Mouse (Mus musculus) liver, embryonic 14.5 days (tissue): Measurements from ENCODE around the gene Eng. TPM values are rescaled to one million over a fixed set of nuclear protein-coding genes. Genes with fewer than 3 reads are reported as not detected.

Experiments used
- ATAC-seq: fragments of 200-750 bp; cut with Nextera tagmentation; 2 replicates; pipeline ENCODE4 v1.8.0; 2017; ENCODE audit warnings: moderate number of reproducible peaks, mild to moderate bottlenecking, moderate library complexity; ENCODE audit not compliant: insufficient read depth
- DNase-seq, 3 experiments: peaks; one replicate each; pipeline ENCODE4 v3.0.0-alpha.2; 2012 to 2013; ENCODE audit warnings: low read depth in 3 of 3, low spot score in 3 of 3
- H3K27ac ChIP-seq: fragments of 300-500 bp; sonication (generic); 2 replicates; pipeline ENCODE4 v1.5.1; 2014; ENCODE audit warnings: moderate library complexity, mild to moderate bottlenecking, control low read depth, inconsistent platforms
- H3K27me3 ChIP-seq: fragments of 300-500 bp; sonication (generic); 2 replicates; pipeline ENCODE4 v1.6.1; 2014; ENCODE audit warnings: mild to moderate bottlenecking, low read length, moderate library complexity; ENCODE audit not compliant: control insufficient read depth, insufficient read depth
- H3K36me3 ChIP-seq: fragments of 300-500 bp; sonication (generic); replicated peaks from 2 replicates; pipeline ENCODE4 v1.6.1; 2014; ENCODE audit warnings: low read depth; ENCODE audit not compliant: control insufficient read depth, insufficient read depth
- H3K4me1 ChIP-seq, 2 experiments: fragments of 200-500 bp in 1 of 2; fragments of 300-500 bp in 1 of 2; sonication (generic) in 1 of 2; replicated peaks; 2 replicates each; pipeline ENCODE4 v1.6.1; 2012 to 2014; ENCODE audit warnings: antibody characterized with exemption in 1 of 2, inconsistent platforms in 1 of 2, low read length in 1 of 2; ENCODE audit not compliant: control insufficient read depth in 2 of 2, insufficient read depth in 2 of 2
- H3K4me2 ChIP-seq: fragments of 300-500 bp; sonication (generic); 2 replicates; pipeline ENCODE4 v1.6.1; 2014; ENCODE audit warnings: low read depth, mild to moderate bottlenecking, control low read depth, moderate library complexity
- H3K4me3 ChIP-seq, 2 experiments: fragments of 200-500 bp in 1 of 2; fragments of 300-500 bp in 1 of 2; sonication (generic) in 1 of 2; 2 replicates each; pipeline ENCODE4 v1.5.1; 2012 to 2014; ENCODE audit warnings: low read depth in 2 of 2, low read length in 2 of 2, mild to moderate bottlenecking in 2 of 2, control low read depth in 1 of 2, inconsistent platforms in 1 of 2, moderate library complexity in 1 of 2; ENCODE audit not compliant: insufficient read depth in 1 of 2
- H3K9ac ChIP-seq: fragments of 300-500 bp; sonication (generic); replicated peaks from 2 replicates; pipeline ENCODE4 v1.6.1; 2014; ENCODE audit warnings: mild to moderate bottlenecking, control low read depth, moderate library complexity
- H3K9me3 ChIP-seq: fragments of 300-500 bp; sonication (generic); 2 replicates; pipeline ENCODE4 v1.6.1; 2016; ENCODE audit warnings: low read length, mixed read lengths; ENCODE audit not compliant: control insufficient read depth
- CTCF ChIP-seq: IDR thresholded peaks from 2 replicates; pipeline ENCODE4 v1.5.1; 2016; ENCODE audit warnings: antibody characterized with exemption, low read depth, control low read depth
- EP300 ChIP-seq: IDR thresholded peaks from 2 replicates; pipeline ENCODE4 v1.6.1; 2016; ENCODE audit warnings: antibody characterized with exemption, low read depth
- WGBS: fragments of 180-500 bp; shearing (Covaris S2); extraction: QIAGEN DNeasy Blood & Tissue Kit; methylation state at CpG from one replicate; pipeline ENCODE4 v1.1.7; 2014; ENCODE audit not compliant: insufficient replicate concordance; 5-methylcytosine and 5-hydroxymethylcytosine counted together
- polyA plus RNA-seq, 2 experiments: library from polyadenylated mRNA; depleted of rRNA in 1 of 2; stranded (reverse) in 1 of 2; unstranded in 1 of 2; fragments of >200 nt; fragmentation: Nextera tagmentation in 1 of 2; extraction: Ambion mirVana in 1 of 2; gene quantifications; 2 replicates each; pipeline versions ENCODE4 v1.2.1 to v1.2.3; 2012 to 2014

The Eng gene
- polyA plus RNA-seq, 2 experiments, result 13.9 to 15.4 TPM

DNA sequence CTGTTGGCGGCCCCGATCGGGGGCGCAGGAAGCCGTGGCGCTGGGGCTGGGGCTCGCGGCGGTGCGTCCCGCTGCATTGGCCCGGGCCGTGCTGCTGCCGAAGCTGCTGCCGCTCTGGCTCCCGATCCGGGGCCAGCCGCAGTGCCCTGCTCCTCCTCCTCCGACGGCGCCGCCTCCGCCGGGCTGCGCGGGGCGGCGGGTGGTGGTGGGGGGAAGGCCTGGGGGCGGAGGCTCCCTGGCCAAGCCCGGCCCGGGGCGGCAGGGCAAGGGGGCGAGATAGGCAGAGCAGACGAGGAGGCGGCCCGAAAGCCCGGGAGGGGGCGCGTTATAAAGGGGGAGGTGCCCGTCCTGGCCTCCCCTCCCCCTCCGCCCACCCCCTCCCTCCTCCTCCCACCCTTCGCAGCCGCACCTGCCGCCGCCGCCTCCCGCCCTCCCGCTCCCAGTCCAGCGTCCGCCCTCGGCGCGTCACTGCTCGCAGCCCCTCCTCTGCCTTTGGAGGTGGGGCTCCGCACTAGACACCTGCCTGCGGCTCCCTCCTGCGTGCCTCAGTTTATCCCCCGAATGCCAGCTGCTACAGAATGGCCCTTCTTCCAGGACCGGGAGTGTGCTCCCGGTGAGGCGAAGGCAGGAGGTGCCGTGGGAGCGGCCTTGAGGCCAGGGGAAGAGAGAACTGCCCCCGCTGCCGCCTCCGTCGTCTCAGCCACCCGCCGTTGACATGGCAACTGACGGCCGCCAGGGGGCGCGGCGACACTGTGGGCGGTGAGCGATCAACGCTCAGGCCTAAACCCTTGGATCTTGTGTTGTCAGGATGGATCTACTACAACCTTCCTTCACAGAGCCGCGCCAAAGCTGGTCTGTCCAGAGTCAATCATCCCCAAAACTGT lies 66.8 kb downstream of the Eng start, which contains the start of gene Cdk9:
Cdk9 (minus strand) TSS at position 143 of the 884 bp plus-strand sequence.
- Histone ChIP-seq H3K9ac (peak within 1 kb of the TSS; percentile 83), H3K27me3 (no peaks in the 10 kb centered on the region), H3K4me1 (peaks cover 12 to 23% of the 10 kb centered on the region in 2 experiments), H3K9me3 (no peaks in the 10 kb centered on the region), H3K4me3 (peak within 1 kb of the TSS; percentile 83 to 85), H3K27ac (peak within 1 kb of the TSS; percentile 57), H3K4me2 (peak within 1 kb of the TSS; percentile 93), H3K36me3 (peaks cover 26% of the 10 kb centered on the region)
- ATAC-seq (peak; percentile 81), DNase-seq (peak; percentile 73 to 80 (median 73))
- WGBS, result under 1% methylated on average over 47 of the region's 79 CpGs
- TF ChIP-seq CTCF (peak; percentile 100), EP300 (no peak)

DNA sequence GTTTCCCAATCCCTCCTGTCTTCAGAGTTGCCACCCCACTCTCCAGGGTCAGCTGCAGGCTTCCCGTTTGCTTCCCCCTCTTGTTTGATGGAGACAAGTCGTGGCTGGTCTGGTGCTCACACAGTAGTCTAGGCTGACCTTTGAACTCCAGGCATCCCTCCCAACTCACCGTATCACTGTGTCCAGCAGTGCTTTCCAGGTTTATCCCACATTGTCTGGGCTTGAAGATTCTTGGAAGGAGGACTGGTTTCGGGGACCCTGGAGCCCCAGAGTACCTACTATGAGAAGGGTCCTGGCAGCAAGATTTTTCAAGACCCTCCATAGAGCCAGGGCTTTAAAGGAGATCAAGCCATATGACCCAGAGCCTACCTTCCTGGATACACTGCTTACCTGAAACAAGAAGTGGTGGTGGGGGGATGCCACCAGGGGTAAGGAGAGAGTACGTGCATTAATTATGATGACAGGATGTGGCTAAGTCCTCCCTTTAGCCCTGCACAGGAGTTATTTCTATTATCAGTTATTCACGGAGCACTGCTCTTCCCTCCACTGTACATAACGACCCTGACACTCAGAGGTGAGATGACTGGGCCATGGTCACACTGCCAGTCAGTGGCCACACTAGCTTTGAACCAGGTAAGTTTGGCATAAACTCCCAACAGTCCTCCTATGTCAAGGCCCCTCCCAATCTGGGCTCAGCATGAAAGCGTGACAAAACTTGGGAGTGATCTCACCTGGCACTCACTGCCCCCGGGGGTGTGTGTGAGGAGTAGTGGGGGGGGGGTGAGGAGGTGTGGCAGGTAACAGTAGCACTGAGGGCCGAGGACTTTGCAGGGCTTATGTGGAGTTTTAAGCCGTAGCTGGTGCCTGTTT lies 68.0 kb downstream of the Eng start:
- H3K36me3 ChIP-seq, result peaks cover 14% of the 10 kb centered on the region
- no peak for ATAC-seq
- no peaks in the 10 kb centered on the region for H3K9me3 ChIP-seq
- WGBS, result 30% methylated on average over 11 of the region's 11 CpGs
- no peaks in the 10 kb centered on the region for H3K27me3 ChIP-seq
- H3K4me2 ChIP-seq, result peak overlapping the region; percentile 72
- DNase-seq, result no peak
- H3K4me3 ChIP-seq, result no peak overlapping the region; a peak in 1 of 4 replicates
- TF ChIP-seq EP300 (no peak), CTCF (no peak)
- no peak overlapping the region; the same call in 1 of the 2 replicates for H3K9ac ChIP-seq
- H3K27ac ChIP-seq, result peak overlapping the region; percentile 18; the same call in 1 of the 2 replicates
- H3K4me1 ChIP-seq, result peaks cover 12 to 23% of the 10 kb centered on the region in 2 experiments

DNA sequence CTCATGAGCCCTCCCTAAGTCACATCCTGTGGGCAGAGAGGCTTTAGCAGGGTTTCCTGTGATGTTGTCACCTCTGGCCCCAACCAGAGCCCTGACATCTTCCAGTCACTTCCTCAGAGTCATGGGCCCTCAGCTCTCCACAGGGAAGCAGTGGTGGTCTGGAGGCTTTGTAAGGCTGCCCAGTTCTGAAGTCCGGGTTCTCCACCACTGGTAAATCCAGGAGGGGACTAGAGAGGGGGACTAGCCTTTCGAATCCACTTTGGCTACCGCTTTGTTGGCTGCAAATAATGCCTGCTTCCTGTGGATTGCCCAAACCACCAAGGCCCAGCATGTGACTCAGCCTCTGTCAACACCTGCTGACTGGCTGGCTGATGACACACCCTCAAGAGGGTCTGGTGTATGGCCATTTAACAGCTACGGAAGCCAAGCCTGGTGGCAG lies 68.6 kb downstream of the Eng start:
- no peak for DNase-seq
- Histone ChIP-seq H3K9ac (no peak overlapping the region), H3K9me3 (no peaks in the 10 kb centered on the region), H3K4me2 (no peak overlapping the region), H3K4me1 (peaks cover 12 to 23% of the 10 kb centered on the region in 2 experiments), H3K4me3 (no peak overlapping the region), H3K27me3 (no peaks in the 10 kb centered on the region), H3K36me3 (peaks cover 7% of the 10 kb centered on the region), H3K27ac (0 out of 2 replicates have a peak overlapping the region, but pooled peaks have one; percentile 46)
- TF ChIP-seq CTCF (no peak), EP300 (no peak)
- no peak for ATAC-seq
- 17% methylated on average over 4 of the region's 4 CpGs for WGBS

DNA sequence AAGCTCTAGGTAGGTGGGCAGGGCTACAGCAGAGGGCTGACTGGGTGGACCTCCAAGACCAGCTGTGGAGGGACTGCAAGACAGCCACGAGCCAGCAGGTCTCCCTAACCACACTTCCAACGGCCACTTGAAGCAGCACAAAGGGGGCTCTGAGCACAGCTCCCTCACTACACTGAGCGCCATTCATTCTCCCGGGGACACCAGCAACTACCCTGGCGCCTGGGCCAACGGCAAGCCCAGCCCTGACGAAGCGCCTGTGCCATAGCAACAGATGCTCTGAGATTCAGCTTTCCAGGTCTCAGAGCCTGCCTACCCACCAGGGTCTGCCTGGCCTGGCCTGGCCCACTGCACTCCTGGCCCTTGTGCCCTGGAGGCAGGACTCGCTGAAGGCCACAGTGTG lies 72.4 kb downstream of the Eng start:
- no peak for TF ChIP-seq CTCF
- TF ChIP-seq EP300, result no peak
- H3K36me3 ChIP-seq, result no peaks in the 10 kb centered on the region
- no peak overlapping the region for H3K4me2 ChIP-seq
- no peaks in the 10 kb centered on the region for H3K9me3 ChIP-seq
- ATAC-seq, result no peak
- H3K4me1 ChIP-seq, result peaks cover 3 to 21% of the 10 kb centered on the region in 2 experiments; a peak in 3 of 4 replicates
- 42% methylated on average over 9 of the region's 9 CpGs for WGBS
- no peaks in the 10 kb centered on the region for H3K27me3 ChIP-seq
- no peak overlapping the region for H3K9ac ChIP-seq
- H3K27ac ChIP-seq, result no peak overlapping the region
- DNase-seq, result no peak
- H3K4me3 ChIP-seq, result no peak overlapping the region
